Mouse (Mus musculus) forebrain, postnatal 0 days (tissue): ENCODE measurements at regions not wholly inside any gene's neighbourhood (a gene's known extent, or its start where the extent isn't known, plus 50 kb on each side); places are given as distances from the start of the nearest gene placed in this dataset.

Experiments used
- ATAC-seq: fragments of 200-750 bp; cut with Nextera tagmentation; 2 replicates; pipeline ENCODE4 v1.8.0; 2017; ENCODE audit warnings: mild to moderate bottlenecking, moderate library complexity
- DNase-seq: peaks from one replicate; pipeline ENCODE4 v3.0.0-alpha.2; 2015
- H3K27ac ChIP-seq: fragments of 300-500 bp; sonication (generic); 2 replicates; pipeline ENCODE4 v1.5.1; 2014; ENCODE audit warnings: low read depth, mild to moderate bottlenecking, antibody characterized with exemption, low read length, moderate library complexity, mixed read lengths
- H3K27me3 ChIP-seq: fragments of 300-500 bp; sonication (generic); 2 replicates; pipeline ENCODE4 v1.6.1; 2014; ENCODE audit warnings: mild to moderate bottlenecking, low read length, mixed read lengths; ENCODE audit not compliant: insufficient read depth
- H3K36me3 ChIP-seq: fragments of 300-500 bp; sonication (generic); 2 replicates; pipeline ENCODE4 v1.6.1; 2014; ENCODE audit warnings: mild to moderate bottlenecking, moderate library complexity; ENCODE audit not compliant: insufficient read depth
- H3K4me1 ChIP-seq: fragments of 300-500 bp; sonication (generic); 2 replicates; pipeline ENCODE4 v1.6.1; 2014; ENCODE audit warnings: antibody characterized with exemption; ENCODE audit not compliant: insufficient read depth
- H3K4me2 ChIP-seq: fragments of 300-500 bp; sonication (generic); 2 replicates; pipeline ENCODE4 v1.6.1; 2014; ENCODE audit warnings: low read depth, mild to moderate bottlenecking, moderate library complexity
- H3K4me3 ChIP-seq: fragments of 300-500 bp; sonication (generic); 2 replicates; pipeline ENCODE4 v1.5.1; 2014; ENCODE audit warnings: low read depth, low read length, mixed read lengths
- H3K9ac ChIP-seq: fragments of 300-500 bp; sonication (generic); 2 replicates; pipeline ENCODE4 v1.6.1; 2014; ENCODE audit warnings: mild to moderate bottlenecking
- H3K9me3 ChIP-seq: fragments of 300-500 bp; sonication (generic); 2 replicates; pipeline ENCODE4 v1.6.1; 2016; ENCODE audit warnings: low read length
- CTCF ChIP-seq: sonication (generic); IDR thresholded peaks from 2 replicates; pipeline ENCODE4 v1.5.1; 2016; ENCODE audit warnings: antibody characterized with exemption, control low read depth, low read depth
- WGBS: fragments of 180-500 bp; shearing (Covaris S2); extraction: QIAGEN DNeasy Blood & Tissue Kit; methylation state at CpG from one replicate; pipeline ENCODE4 v1.1.7; 2014; 5-methylcytosine and 5-hydroxymethylcytosine counted together

DNA sequence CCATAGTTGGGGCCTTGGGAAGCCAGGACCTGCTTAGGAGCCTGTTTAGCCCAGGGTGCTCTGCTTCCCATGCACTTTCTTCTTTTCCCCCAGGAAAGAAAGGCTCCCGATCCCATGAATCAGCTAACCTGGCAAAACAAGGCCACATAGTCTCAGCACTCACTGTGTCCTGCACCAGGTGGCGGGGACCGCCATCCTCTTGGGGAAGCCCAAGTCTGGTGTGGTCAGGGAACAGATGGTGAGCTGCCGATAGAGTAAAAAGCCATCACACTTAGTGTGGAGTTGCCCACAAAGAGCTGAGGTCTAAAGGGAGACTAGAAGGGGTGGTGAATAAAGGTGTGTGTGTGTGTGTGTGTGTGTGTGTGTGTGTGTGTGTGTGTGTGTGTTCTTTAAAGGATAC, 57.0 kb upstream of the Lrpap1 start:
- no peaks in the 10 kb centered on the region for H3K27me3 ChIP-seq
- H3K4me3 ChIP-seq = no peak overlapping the region
- 88% methylated on average over 4 of the region's 4 CpGs for WGBS
- H3K27ac ChIP-seq = no peak overlapping the region
- no peak for TF ChIP-seq CTCF
- ATAC-seq = no peak
- H3K36me3 ChIP-seq = no peaks in the 10 kb centered on the region
- no peak overlapping the region for H3K9ac ChIP-seq
- H3K9me3 ChIP-seq = 0 out of 2 replicates have a peak, but pooled peaks cover under 1% of the 10 kb centered on the region
- no peak overlapping the region for H3K4me2 ChIP-seq
- no peaks in the 10 kb centered on the region for H3K4me1 ChIP-seq
- DNase-seq = no peak

DNA sequence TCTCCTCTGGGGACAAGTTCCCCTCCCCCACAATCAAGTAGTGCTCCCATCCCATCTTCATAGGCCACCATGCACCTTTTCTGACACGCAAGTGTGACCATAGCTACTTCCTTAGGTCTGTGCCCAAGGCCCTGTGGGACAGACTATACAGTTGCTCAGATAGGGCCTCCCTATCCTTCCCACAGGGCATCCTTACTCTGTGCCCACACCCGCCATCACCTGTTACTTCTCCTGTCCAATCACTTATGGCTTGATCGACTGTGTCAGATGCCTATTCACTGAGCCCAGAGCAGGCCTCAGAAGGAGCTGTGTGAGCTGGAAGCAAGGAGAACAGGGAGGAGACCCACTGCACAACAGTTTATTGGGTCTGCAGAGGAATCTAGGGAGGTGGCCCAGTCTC, 56.6 kb upstream of the Lrpap1 start:
- Histone ChIP-seq H3K4me3 (no peak overlapping the region), H3K27me3 (no peaks in the 10 kb centered on the region), H3K4me1 (no peaks in the 10 kb centered on the region), H3K4me2 (no peak overlapping the region), H3K27ac (no peak overlapping the region), H3K9ac (no peak overlapping the region), H3K9me3 (no peaks in the 10 kb centered on the region), H3K36me3 (no peaks in the 10 kb centered on the region)
- no peak for DNase-seq
- no peak for TF ChIP-seq CTCF
- 92% methylated on average over 3 of the region's 3 CpGs for WGBS
- ATAC-seq = no peak

DNA sequence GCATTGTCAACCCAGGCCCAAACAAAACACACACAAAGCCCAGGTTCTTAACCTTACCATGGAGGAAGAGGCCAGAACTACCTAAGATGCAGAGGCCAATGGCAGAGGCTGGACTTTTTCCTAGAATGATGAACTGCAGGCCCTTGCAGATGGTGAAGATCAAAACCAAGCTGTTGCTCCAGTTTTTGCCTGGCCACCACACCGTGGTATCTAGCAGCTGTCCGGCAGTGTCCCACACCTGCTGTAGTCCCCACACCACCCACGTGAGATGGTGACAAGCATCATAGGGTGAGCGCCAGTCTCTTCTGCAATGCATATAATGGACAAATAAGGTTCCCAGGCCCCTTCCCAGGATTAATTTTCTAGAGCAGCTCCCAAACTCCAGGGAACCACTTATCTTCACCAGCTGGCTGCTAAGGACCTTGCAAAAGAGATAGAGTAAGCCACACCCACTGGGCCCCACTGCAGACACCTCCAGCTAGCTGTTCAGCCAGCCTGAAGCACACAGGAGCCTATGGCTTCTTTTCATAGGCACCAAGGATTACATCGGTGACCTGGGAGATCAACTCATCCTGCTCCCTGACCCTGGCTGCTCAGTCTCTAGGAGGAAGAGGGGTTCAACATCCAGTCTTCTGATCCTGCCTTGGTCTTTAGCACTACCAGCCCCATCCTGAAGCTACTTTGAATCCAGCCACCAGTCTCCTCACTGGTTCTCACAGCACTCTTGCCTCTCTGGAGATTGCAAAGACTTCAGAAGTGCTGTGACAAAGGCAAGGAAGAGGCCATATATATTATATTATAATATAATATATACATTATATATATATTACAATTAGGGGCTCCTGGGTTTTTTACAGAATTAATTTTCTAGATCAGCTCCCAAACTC, 55.6 kb upstream of the Lrpap1 start:
- DNase-seq (no peak), ATAC-seq (no peak)
- Histone ChIP-seq H3K27me3 (no peaks in the 10 kb centered on the region), H3K9ac (no peak overlapping the region), H3K27ac (no peak overlapping the region), H3K4me3 (no peak overlapping the region), H3K4me1 (no peaks in the 10 kb centered on the region), H3K36me3 (no peaks in the 10 kb centered on the region), H3K4me2 (no peak overlapping the region), H3K9me3 (no peaks in the 10 kb centered on the region)
- 85% methylated on average over 5 of the region's 5 CpGs for WGBS
- no peak for TF ChIP-seq CTCF

DNA sequence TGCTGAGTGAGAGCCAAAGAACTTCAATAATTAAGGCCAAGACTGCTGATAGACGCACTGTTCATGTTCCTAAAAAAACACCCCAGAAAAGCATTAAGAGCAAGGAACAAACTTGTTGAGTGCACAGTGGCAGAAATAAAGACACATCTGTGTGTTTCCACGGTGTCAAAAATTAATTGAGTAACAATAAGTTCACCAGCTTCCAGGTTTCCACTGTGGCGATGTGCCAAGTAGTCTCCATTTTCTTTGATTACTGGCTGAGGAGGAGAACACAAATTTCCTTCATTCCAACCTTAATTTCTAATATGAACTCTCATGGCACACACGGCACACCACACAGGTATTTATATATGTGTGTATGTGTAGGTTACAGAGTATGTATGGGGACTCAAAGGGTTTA, 54.3 kb upstream of the Lrpap1 start:
- H3K36me3 ChIP-seq = no peaks in the 10 kb centered on the region
- no peaks in the 10 kb centered on the region for H3K9me3 ChIP-seq
- TF ChIP-seq CTCF = no peak
- 63% methylated on average over 4 of the region's 4 CpGs for WGBS
- DNase-seq (no peak), ATAC-seq (no peak)
- no peak overlapping the region for H3K4me3 ChIP-seq
- H3K4me1 ChIP-seq = no peaks in the 10 kb centered on the region
- H3K27ac ChIP-seq = no peak overlapping the region
- no peak overlapping the region for H3K4me2 ChIP-seq
- no peaks in the 10 kb centered on the region for H3K27me3 ChIP-seq
- no peak overlapping the region for H3K9ac ChIP-seq

DNA sequence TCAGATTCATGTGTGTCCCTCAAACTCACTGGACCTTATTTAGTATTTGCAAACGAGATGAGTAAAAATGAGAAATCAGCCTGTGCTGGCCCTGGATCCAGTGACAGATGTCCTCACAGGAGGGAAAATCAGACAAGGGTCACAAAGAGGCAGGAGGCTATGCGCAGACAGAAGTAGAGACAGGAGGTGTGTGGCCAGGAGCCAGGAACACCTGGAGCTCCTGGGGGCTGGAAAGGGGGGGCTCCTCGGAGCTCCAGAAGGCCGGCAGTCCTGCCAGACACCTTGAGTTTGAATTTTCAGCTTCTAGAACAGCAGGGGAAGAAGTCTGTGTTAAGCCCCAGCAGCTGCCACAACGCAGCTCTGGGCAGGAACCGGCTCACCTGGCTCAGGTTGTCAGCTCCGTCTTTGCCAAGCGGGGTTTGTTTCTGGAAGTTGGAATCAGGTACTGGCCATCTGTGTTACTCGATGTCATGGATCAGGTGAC, 53.7 kb upstream of the Lrpap1 start:
- H3K36me3 ChIP-seq = no peaks in the 10 kb centered on the region
- 39% methylated on average over 9 of the region's 9 CpGs for WGBS
- H3K4me3 ChIP-seq = no peak overlapping the region
- no peak for DNase-seq
- no peaks in the 10 kb centered on the region for H3K27me3 ChIP-seq
- no peak for ATAC-seq
- no peak for TF ChIP-seq CTCF
- no peak overlapping the region for H3K9ac ChIP-seq
- H3K27ac ChIP-seq = no peak overlapping the region
- no peaks in the 10 kb centered on the region for H3K4me1 ChIP-seq
- no peaks in the 10 kb centered on the region for H3K9me3 ChIP-seq
- H3K4me2 ChIP-seq = no peak overlapping the region

DNA sequence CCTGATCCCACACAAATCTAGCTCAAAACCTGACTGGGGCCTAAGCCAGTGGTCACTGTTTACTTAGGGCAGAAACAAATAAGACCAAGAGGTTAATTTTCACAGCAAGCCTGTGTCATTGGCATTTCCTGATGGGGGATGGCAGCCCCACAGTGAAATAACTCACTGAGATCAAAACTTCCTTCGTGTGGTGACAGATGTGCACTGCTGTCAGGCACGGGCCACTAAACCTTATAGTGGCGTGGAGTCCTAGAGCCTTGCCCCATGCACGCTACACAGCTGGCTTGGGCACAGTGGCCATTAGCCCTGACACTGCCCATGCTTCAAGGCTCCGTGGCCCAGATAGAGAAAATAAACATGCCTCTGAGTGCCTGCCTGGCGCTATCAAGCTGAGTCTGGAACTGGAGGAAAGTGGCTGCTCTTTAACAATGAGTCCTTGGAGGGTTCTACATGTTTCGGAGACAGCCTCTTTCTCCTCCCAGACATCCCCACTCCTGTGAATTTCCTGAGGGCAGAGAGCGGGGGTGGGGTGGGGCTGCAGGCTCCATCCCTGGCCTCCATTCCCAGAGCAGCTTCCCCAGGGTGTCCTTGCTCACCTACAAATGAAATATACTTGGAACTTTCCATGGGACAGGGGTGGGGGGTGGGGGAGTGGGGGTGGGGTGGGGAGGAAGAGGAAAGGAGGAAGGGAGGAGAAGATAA, 52.9 kb upstream of the Lrpap1 start:
- no peak for ATAC-seq
- no peaks in the 10 kb centered on the region for H3K36me3 ChIP-seq
- DNase-seq = no peak
- H3K4me3 ChIP-seq = no peak overlapping the region
- H3K4me1 ChIP-seq = no peaks in the 10 kb centered on the region
- H3K4me2 ChIP-seq = no peak overlapping the region
- H3K27ac ChIP-seq = no peak overlapping the region
- 62% methylated on average over 8 of the region's 8 CpGs for WGBS
- no peaks in the 10 kb centered on the region for H3K27me3 ChIP-seq
- no peak overlapping the region for H3K9ac ChIP-seq
- TF ChIP-seq CTCF = no peak
- H3K9me3 ChIP-seq = no peaks in the 10 kb centered on the region

DNA sequence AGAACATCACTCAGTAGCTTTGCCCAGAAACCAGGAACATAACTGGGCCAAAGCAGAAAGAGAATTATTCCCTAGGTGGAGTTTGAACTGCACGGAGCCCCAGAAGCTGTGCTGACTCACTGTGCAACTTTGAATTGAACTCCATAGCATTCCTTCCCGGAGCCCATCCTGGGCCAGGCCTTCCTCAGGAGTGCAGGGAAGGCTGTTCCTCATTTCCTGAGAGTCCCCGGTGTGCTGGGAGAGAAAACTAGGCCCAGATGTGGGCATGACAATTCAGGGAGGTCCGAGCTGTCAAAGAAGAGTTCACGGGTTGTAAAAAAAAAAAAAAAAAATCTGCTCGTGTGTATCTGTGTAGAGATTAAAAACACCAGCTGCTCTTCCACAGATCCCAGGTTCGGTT, 50.8 kb upstream of the Lrpap1 start:
- Histone ChIP-seq H3K4me3 (no peak overlapping the region), H3K4me1 (no peaks in the 10 kb centered on the region), H3K36me3 (no peaks in the 10 kb centered on the region), H3K9me3 (no peaks in the 10 kb centered on the region), H3K27me3 (no peaks in the 10 kb centered on the region), H3K4me2 (no peak overlapping the region), H3K9ac (no peak overlapping the region), H3K27ac (no peak overlapping the region)
- no peak for TF ChIP-seq CTCF
- ATAC-seq = no peak
- 73% methylated on average over 7 of the region's 7 CpGs for WGBS
- no peak for DNase-seq
